Mouse (Mus musculus) limb, embryonic 15.5 days (tissue): ENCODE measurements around the gene H2-Ab1. TPM values are rescaled to one million over a fixed set of nuclear protein-coding genes. Genes with fewer than 3 reads are reported as not detected.
"Not testable (repeated sequence)": the region's sequence is repeated elsewhere in the genome, so short reads cannot be mapped to it uniquely, and the experiment has no call there.

Experiments
- ATAC-seq: fragments of 200-750 bp; cut with Nextera tagmentation; 2 replicates; pipeline ENCODE4 v1.8.0; 2017; ENCODE audit warnings: low read depth, moderate TSS enrichment; ENCODE audit not compliant: insufficient number of reproducible peaks, low FRiP score, low TSS enrichment
- H3K27ac ChIP-seq: fragments of 300-500 bp; sonication (generic); 2 replicates; pipeline ENCODE4 v1.5.1; 2015; ENCODE audit warnings: moderate library complexity, mild to moderate bottlenecking, inconsistent platforms
- H3K27me3 ChIP-seq: fragments of 300-500 bp; sonication (generic); 2 replicates; pipeline ENCODE4 v1.6.1; 2015; ENCODE audit warnings: inconsistent platforms
- H3K36me3 ChIP-seq: fragments of 300-500 bp; sonication (generic); 2 replicates; pipeline ENCODE4 v1.6.1; 2015; ENCODE audit warnings: inconsistent platforms
- H3K4me1 ChIP-seq: fragments of 300-500 bp; sonication (generic); 2 replicates; pipeline ENCODE4 v1.6.1; 2015; ENCODE audit warnings: inconsistent platforms
- H3K4me2 ChIP-seq: fragments of 300-500 bp; sonication (generic); 2 replicates; pipeline ENCODE4 v1.6.1; 2015; ENCODE audit warnings: mild to moderate bottlenecking, inconsistent platforms
- H3K4me3 ChIP-seq: fragments of 300-500 bp; sonication (generic); 2 replicates; pipeline ENCODE4 v1.5.1; 2015; ENCODE audit warnings: mild to moderate bottlenecking, inconsistent platforms
- H3K9ac ChIP-seq: fragments of 300-500 bp; sonication (generic); 2 replicates; pipeline ENCODE4 v1.6.1; 2015; ENCODE audit warnings: inconsistent platforms
- H3K9me3 ChIP-seq: fragments of 300-500 bp; sonication (generic); 2 replicates; pipeline ENCODE4 v1.6.1; 2016; ENCODE audit warnings: inconsistent platforms
- WGBS: fragments of 180-500 bp; shearing (Covaris S2); methylation state at CpG from one replicate; pipeline ENCODE4 v1.1.7; 2015; 5-methylcytosine and 5-hydroxymethylcytosine counted together
- polyA plus RNA-seq: library from polyadenylated mRNA; unstranded; fragments of >200 nt; fragmentation: Nextera tagmentation; extraction: Ambion mirVana; gene quantifications from 2 replicates; pipeline ENCODE4 v1.2.1, GENCODE M21; 2015

H2-Ab1 gene
- polyA plus RNA-seq, 1 experiment from 2014 or later = 5.8 TPM

DNA sequence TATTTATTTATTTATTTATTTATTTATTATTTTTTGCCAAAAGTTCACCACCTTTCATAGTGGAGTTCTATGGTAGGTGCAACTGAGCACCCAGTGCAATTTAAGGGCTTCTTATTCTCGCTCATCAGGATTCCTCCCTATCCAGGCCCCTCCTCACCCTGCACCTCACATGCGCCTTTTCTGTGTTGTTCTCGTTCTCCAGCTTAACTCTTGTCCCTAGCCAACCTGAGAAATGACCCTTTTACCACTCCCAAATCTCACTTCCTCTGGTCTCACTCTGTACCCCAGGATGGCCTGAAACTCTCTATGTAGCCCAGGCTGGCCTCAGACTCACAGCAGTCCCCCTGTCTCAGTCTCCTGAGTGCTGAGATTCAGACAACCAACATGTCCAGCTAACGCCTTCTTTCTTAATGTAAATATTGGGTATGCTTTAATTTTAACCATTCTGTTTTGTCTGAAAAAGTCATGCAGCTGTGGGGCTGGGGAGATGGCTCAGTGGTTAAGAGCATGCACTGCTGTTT, 44.2 kb downstream of the H2-Ab1 start:
- no peaks in the 10 kb centered on the region for H3K27me3 ChIP-seq
- 86% methylated on average over 4 of the region's 4 CpGs for WGBS
- no peak overlapping the region for H3K4me2 ChIP-seq
- H3K36me3 ChIP-seq = no peaks in the 10 kb centered on the region
- no peaks in the 10 kb centered on the region for H3K4me1 ChIP-seq
- H3K27ac ChIP-seq = no peak overlapping the region
- no peak overlapping the region for H3K9ac ChIP-seq
- no peaks in the 10 kb centered on the region for H3K9me3 ChIP-seq
- no peak for ATAC-seq
- H3K4me3 ChIP-seq = no peak overlapping the region

DNA sequence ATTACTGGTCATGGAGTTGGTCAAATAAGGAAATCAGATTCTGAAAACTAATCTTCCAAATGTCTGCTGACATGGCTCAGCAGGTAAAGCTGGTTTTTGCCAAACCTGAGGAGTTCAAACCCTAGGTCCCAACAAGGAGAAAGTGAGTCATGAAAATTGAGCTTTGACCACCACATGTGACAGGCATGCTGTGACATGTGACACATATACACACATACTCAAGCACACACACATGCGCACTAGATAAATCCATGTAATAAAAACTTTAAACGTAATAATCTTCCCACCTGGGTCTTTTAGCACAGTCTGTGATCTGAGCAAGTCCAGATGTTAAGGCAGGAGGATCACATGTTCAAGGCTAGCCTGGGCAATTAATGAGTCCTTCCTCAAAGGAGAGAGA, 46.3 kb downstream of the H2-Ab1 start:
- 60% methylated on average over 2 of the region's 2 CpGs for WGBS
- H3K4me2 ChIP-seq = no peak overlapping the region
- ATAC-seq = no peak

DNA sequence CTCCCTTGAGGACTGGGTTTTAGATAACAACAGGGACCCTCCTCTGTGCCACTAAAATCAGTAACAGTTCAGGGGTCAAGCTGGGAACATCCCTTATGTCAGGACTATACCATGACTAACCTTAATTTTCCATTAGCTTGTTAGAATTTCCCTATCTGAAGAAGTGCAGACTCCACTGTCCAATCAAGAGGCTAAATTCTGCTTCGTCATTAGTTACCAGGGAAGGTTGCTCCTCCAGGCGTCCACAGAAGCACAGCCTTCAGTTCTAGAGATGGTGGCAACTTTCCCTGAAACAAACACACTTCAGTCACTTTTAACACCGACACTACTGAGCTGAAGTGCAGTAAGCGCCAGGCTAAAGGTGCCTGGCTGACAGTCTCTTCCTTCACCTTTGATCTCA, 47.3 kb downstream of the H2-Ab1 start:
- H3K4me1 ChIP-seq = 0 out of 2 replicates have a peak, but pooled peaks cover under 1% of the 10 kb centered on the region

More for the DNA sequence above, 46.3 kb downstream of the H2-Ab1 start:
- H3K9me3 ChIP-seq = no peaks in the 10 kb centered on the region
- no peaks in the 10 kb centered on the region for H3K36me3 ChIP-seq
- 0 out of 2 replicates have a peak, but pooled peaks cover 4% of the 10 kb centered on the region for H3K27me3 ChIP-seq
- H3K4me1 ChIP-seq = no peaks in the 10 kb centered on the region
- no peak overlapping the region for H3K4me3 ChIP-seq
- no peak overlapping the region for H3K9ac ChIP-seq
- H3K27ac ChIP-seq = no peak overlapping the region

DNA sequence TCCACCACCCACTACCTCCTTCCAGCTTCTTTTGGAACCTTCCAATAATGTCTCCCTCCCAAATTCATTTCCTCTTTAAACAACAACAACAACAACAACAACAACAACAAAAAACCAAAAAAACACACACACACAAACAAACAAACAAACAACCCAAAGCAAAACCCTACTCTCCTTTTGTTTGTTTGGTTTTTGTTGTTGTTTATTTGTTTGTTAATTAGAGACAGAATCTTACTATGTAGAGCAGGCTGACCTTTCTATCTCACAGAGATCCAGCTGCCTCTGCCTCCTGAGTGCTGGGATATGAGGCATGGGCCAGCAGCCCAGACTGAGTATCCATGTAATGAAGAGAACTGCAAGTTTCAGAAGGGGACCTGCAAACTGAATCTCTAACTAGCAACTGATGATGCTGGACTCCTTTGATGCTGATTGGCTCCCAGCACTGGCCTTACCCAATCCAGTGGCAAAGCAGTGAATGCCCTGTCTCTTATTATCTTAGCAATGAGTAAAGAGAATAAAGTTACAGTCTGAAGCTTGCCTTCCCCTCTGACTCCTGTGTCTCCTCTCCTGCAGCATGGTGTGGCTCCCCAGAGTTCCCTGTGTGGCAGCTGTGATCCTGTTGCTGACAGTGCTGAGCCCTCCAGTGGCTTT, 48.0 kb downstream of the H2-Ab1 start, which contains the start of gene H2-Eb1:
Gene H2-Eb1, plus strand, starts transcription at position 488 of the 651 bp plus-strand sequence.
- no peaks in the 10 kb centered on the region for H3K36me3 ChIP-seq
- H3K9me3 ChIP-seq = no peaks in the 10 kb centered on the region
- H3K4me3 ChIP-seq = no peak within 1 kb of the TSS
- no peak within 1 kb of the TSS for H3K27ac ChIP-seq
- H3K27me3 ChIP-seq = 0 out of 2 replicates have a peak, but pooled peaks cover 4% of the 10 kb centered on the region
- peak; percentile 80 for ATAC-seq
- no peak within 1 kb of the TSS for H3K9ac ChIP-seq
- no peak within 1 kb of the TSS for H3K4me2 ChIP-seq
- H3K4me1 ChIP-seq = 0 out of 2 replicates have a peak, but pooled peaks cover 4% of the 10 kb centered on the region

More for the DNA sequence above, 47.3 kb downstream of the H2-Ab1 start:
- no peak overlapping the region for H3K4me2 ChIP-seq
- no peak for ATAC-seq
- no peak overlapping the region for H3K27ac ChIP-seq
- no peak overlapping the region for H3K4me3 ChIP-seq
- 8% methylated on average over 4 of the region's 4 CpGs for WGBS
- H3K9ac ChIP-seq = no peak overlapping the region
- 0 out of 2 replicates have a peak, but pooled peaks cover 4% of the 10 kb centered on the region for H3K27me3 ChIP-seq
- no peaks in the 10 kb centered on the region for H3K9me3 ChIP-seq
- no peaks in the 10 kb centered on the region for H3K36me3 ChIP-seq

DNA sequence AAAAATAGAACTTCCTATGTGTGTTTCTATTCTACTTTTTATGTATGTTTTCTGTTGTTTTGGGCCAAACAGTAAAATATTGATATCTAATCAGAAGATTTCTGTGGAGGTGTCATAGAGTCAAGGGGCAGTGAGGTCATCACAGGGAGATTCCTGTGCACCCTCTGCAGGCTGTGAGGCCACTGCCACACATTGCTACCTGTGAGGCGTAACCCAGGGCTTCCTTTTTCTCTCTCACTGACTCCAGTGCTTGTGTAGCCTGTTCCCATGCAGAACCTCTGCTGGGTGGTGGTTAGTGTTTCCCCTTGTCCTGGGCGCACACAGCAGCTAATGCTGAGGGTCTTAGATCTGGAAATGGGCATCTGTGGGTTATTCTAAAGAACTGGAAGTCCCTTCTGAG, 48.9 kb downstream of the H2-Ab1 start:
- Histone ChIP-seq H3K4me1 (0 out of 2 replicates have a peak, but pooled peaks cover 4% of the 10 kb centered on the region), H3K9ac (no peak overlapping the region), H3K27ac (no peak overlapping the region), H3K27me3 (0 out of 2 replicates have a peak, but pooled peaks cover 4% of the 10 kb centered on the region), H3K4me3 (no peak overlapping the region), H3K9me3 (no peaks in the 10 kb centered on the region), H3K36me3 (no peaks in the 10 kb centered on the region), H3K4me2 (no peak overlapping the region)
- no peak for ATAC-seq
- WGBS = 86% methylated on average over 2 of the region's 2 CpGs

DNA sequence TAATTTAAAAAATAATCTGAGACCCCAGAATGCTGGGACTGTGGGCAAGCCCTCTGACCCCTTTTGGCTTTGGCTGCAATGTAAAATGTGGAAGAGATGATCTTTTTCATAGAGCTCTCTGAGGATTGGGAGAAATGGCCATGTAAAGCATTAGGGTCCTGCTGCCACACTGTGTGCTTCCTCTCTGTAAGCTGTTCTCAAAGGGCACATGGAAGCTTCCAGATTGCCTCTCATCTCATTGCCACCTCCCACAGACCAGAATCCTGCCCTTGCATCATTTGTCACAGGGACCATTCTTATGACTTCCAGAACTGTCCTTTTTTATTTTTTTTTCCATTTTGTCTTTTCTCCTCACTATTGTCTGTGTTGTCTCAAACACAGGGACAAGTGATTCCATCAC, 49.7 kb downstream of the H2-Ab1 start:
- Histone ChIP-seq H3K36me3 (no peaks in the 10 kb centered on the region), H3K4me3 (no peak overlapping the region), H3K9me3 (no peaks in the 10 kb centered on the region), H3K27ac (no peak overlapping the region), H3K4me2 (no peak overlapping the region), H3K4me1 (0 out of 2 replicates have a peak, but pooled peaks cover 4% of the 10 kb centered on the region), H3K9ac (no peak overlapping the region), H3K27me3 (0 out of 2 replicates have a peak, but pooled peaks cover 4% of the 10 kb centered on the region)
- ATAC-seq = no peak

DNA sequence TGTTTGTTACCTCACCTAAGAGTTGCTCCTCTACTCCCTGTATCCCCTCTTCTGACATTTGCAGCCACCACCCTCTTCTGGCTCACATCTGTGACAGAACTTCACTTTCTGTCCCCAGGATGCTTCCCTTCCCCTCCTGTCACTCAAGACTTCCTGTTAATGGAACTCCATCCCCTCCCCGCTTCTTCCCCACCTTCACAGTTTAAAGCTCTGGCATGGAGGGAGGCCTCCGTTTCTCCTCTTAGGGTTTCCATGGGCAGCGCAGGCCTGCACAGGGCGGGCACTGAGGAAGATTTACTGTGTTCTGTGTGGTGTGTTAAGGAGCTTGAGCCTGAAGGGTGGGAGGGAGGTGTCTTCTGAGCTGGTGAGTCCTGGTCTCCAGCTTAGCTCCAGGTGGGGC, 50.7 kb downstream of the H2-Ab1 start:
- Histone ChIP-seq H3K27ac (no peak overlapping the region), H3K36me3 (no peaks in the 10 kb centered on the region), H3K4me3 (no peak overlapping the region), H3K9me3 (no peaks in the 10 kb centered on the region), H3K9ac (no peak overlapping the region), H3K27me3 (0 out of 2 replicates have a peak, but pooled peaks cover 4% of the 10 kb centered on the region), H3K4me2 (no peak overlapping the region), H3K4me1 (0 out of 2 replicates have a peak, but pooled peaks cover 4% of the 10 kb centered on the region)
- ATAC-seq = no peak
- 76% methylated on average over 4 of the region's 4 CpGs for WGBS

DNA sequence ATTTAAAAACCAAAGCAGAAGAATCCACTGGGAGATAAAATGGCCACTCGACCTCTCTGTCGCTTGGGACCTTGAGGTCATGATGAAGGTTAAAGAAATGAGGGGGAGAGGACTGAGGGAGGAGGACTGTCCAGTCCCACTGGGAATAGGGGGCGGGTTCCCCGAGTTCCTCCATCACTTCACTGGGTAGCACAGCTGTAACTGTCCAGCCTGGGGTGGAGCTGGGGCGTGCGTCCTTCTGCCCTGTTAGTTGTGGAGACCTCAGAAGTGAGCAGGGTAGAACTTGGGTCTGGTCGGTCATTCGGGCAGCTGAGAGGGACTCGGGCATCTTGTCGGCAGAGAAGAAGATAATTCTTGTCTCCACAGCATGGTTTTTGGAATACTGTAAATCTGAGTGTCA, 51.7 kb downstream of the H2-Ab1 start:
- 0 out of 2 replicates have a peak, but pooled peaks cover 4% of the 10 kb centered on the region for H3K27me3 ChIP-seq

DNA sequence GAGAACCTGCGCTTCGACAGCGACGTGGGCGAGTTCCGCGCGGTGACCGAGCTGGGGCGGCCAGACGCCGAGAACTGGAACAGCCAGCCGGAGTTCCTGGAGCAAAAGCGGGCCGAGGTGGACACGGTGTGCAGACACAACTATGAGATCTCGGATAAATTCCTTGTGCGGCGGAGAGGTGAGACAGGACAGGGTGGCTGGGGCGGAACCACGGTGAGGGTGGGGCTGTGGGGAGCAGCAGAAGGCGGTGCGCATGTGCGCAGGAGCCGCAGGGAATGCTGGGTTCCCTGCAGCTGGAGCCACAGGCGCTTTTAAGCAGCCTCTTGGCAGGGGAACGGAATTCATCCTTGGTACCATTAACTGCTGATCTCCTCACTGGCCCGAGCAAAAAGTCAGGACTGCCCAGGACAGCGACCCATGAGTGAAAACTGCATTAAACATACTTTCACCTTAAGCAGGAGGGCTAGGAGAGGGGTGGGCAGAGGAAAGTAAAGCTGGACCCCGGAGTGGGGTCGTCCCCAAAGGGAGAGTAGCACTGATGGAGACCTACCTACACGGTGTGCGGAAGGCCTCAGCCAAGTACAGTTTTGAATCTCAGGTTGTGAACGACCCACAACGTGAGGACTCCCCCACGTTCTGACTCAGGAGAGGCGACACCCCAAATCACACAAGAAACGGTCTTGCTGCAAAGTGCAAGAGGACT, 52.3 kb downstream of the H2-Ab1 start:
- H3K9me3 ChIP-seq = no peaks in the 10 kb centered on the region
- peak overlapping the region; percentile 67 for H3K4me2 ChIP-seq
- 0 out of 2 replicates have a peak, but pooled peaks cover 4% of the 10 kb centered on the region for H3K27me3 ChIP-seq
- peak overlapping the region; percentile 61 for H3K4me3 ChIP-seq
- peak overlapping the region; percentile 65 for H3K27ac ChIP-seq
- peak overlapping the region; percentile 51 for H3K9ac ChIP-seq
- H3K36me3 ChIP-seq = no peaks in the 10 kb centered on the region
- H3K4me1 ChIP-seq = 0 out of 2 replicates have a peak, but pooled peaks cover 4% of the 10 kb centered on the region
- peak; percentile 38; the same call in 1 of the 2 replicates for ATAC-seq
- WGBS = 26% methylated on average over 38 of the region's 38 CpGs

More for the DNA sequence above, 51.7 kb downstream of the H2-Ab1 start:
- H3K4me1 ChIP-seq = 0 out of 2 replicates have a peak, but pooled peaks cover 4% of the 10 kb centered on the region
- peak overlapping the region; percentile 51 for H3K9ac ChIP-seq
- H3K4me2 ChIP-seq = peak overlapping the region; percentile 67
- H3K9me3 ChIP-seq = no peaks in the 10 kb centered on the region
- WGBS = 28% methylated on average over 10 of the region's 10 CpGs
- H3K27ac ChIP-seq = peak overlapping the region; percentile 65; the same call in 1 of the 2 replicates
- no peak for ATAC-seq
- H3K36me3 ChIP-seq = no peaks in the 10 kb centered on the region
- H3K4me3 ChIP-seq = peak overlapping the region; percentile 61

DNA sequence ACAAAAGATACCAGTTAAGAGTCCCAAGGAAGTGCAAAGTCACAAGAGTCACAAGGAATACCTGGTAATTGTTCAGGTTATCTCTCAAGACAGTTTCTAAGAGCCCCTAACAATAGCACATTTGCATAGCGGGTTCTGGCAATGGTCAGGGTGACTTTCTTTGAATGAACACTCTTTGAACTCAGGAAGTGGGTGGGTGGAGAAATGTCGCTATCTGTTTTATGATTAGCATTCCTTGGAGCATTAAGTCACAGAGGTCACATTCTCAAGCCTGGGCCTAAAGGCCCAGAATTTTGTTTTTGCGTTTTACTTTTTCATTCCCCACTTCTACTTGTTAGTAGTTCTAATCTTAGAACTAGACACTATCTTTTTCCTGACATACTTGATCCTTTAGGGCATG, 53.0 kb downstream of the H2-Ab1 start:
- H3K27ac ChIP-seq, H3K4me3 ChIP-seq, H3K27me3 ChIP-seq, H3K4me2 ChIP-seq, H3K36me3 ChIP-seq, H3K9me3 ChIP-seq, ATAC-seq, H3K9ac ChIP-seq, H3K4me1 ChIP-seq: not testable (repeated sequence)
- whole genome bisulfite sequencing = 80% methylated on average over 3 of the region's 3 CpGs

DNA sequence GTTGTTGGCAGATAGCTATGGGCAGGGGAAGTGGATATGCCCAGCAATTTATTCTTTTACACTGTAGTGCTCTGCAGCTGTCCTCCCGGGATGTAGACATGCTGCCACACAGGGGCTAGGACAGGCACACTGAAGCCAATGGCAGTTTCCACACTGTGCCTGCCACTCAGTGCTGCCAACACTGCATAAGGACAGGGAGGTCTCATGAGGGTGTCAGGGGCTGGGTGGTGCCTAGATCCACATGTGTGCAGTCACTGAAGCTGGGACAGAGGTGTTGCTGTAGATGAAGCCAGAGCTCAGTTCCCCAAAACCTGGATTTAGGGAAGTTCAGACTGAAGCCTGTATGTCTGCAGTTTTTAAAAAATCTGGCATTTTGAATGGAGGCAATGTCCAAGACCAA, 54.7 kb downstream of the H2-Ab1 start:
- Histone ChIP-seq H3K27me3 (0 out of 2 replicates have a peak, but pooled peaks cover 4% of the 10 kb centered on the region), H3K9ac (no peak overlapping the region), H3K4me2 (no peak overlapping the region), H3K4me3 (no peak overlapping the region), H3K36me3 (no peaks in the 10 kb centered on the region), H3K9me3 (no peaks in the 10 kb centered on the region), H3K27ac (no peak overlapping the region), H3K4me1 (0 out of 2 replicates have a peak, but pooled peaks cover 4% of the 10 kb centered on the region)
- 81% methylated on average over 1 of the region's 1 CpGs for WGBS
- no peak for ATAC-seq

DNA sequence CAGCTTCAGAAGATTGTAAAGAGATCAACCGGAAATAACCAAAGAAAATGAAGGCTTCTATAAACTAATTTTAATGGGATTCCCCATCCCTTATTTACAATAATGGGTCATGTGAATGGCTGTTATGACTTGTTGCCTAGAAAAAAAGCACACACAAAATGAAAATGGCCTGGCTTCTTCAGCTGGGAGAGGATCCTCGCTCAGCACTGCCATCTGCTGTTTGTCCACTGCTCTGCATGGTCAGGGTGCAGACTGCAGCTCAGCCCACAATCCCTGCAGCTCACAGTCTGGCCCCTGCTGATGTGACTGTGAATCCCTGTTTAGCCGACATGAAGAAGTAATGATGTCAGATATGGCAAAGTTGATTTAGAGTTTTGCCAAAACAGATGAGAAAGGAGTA, 55.9 kb downstream of the H2-Ab1 start:
- H3K9me3 ChIP-seq = no peaks in the 10 kb centered on the region
- no peak for ATAC-seq
- H3K9ac ChIP-seq = no peak overlapping the region
- WGBS = 38% methylated on average over 3 of the region's 3 CpGs
- H3K27ac ChIP-seq = no peak overlapping the region
- H3K36me3 ChIP-seq = no peaks in the 10 kb centered on the region
- no peaks in the 10 kb centered on the region for H3K27me3 ChIP-seq
- no peak overlapping the region for H3K4me3 ChIP-seq
- no peak overlapping the region for H3K4me2 ChIP-seq
- H3K4me1 ChIP-seq = 0 out of 2 replicates have a peak, but pooled peaks cover 4% of the 10 kb centered on the region
